Mouse (Mus musculus) lung, adult 2 months (tissue): ENCODE data around the gene Tbx6. TPM values are rescaled to one million over a fixed set of nuclear protein-coding genes. Genes with fewer than 3 reads are reported as not detected.

ENCODE experiments used
- DNase-seq: peaks from one replicate; pipeline ENCODE4 v3.0.0; 2022
- H3K4me1 ChIP-seq: fragments of 200-500 bp; 2 replicates; pipeline ENCODE4 v1.6.1; 2011; ENCODE audit warnings: low read length; ENCODE audit not compliant: control insufficient read depth, insufficient read depth
- H3K4me3 ChIP-seq: fragments of 200-500 bp; replicated peaks from 2 replicates; pipeline ENCODE3; 2011; ENCODE audit warnings: low read depth, mild to moderate bottlenecking, control low read depth, low read length; ENCODE audit errors: extremely low read depth
- CTCF ChIP-seq: fragments of 200-500 bp; IDR thresholded peaks from 2 replicates; pipeline ENCODE4 v1.5.1; 2011; ENCODE audit warnings: mild to moderate bottlenecking, low read length, control low read depth; ENCODE audit not compliant: insufficient read depth
- POLR2A ChIP-seq: fragments of 200-500 bp; IDR thresholded peaks from 2 replicates; pipeline ENCODE4 v1.6.1; 2011; ENCODE audit warnings: low read depth, mild to moderate bottlenecking, control low read depth, low read length, borderline replicate concordance; ENCODE audit errors: extremely low read depth
- WGBS: fragments of 180-500 bp; shearing (Covaris S2); methylation state at CpG from one replicate; pipeline ENCODE4 v1.1.7; 2018; 5-methylcytosine and 5-hydroxymethylcytosine counted together
- polyA plus RNA-seq: library from polyadenylated mRNA; depleted of rRNA; stranded (reverse); fragments of >200 nt; gene quantifications from 2 replicates; pipeline ENCODE4 v1.2.3, GENCODE M21; 2012; rRNA removed

The Tbx6 gene
- polyA plus RNA-seq, 1 experiment = 9.5 TPM

DNA sequence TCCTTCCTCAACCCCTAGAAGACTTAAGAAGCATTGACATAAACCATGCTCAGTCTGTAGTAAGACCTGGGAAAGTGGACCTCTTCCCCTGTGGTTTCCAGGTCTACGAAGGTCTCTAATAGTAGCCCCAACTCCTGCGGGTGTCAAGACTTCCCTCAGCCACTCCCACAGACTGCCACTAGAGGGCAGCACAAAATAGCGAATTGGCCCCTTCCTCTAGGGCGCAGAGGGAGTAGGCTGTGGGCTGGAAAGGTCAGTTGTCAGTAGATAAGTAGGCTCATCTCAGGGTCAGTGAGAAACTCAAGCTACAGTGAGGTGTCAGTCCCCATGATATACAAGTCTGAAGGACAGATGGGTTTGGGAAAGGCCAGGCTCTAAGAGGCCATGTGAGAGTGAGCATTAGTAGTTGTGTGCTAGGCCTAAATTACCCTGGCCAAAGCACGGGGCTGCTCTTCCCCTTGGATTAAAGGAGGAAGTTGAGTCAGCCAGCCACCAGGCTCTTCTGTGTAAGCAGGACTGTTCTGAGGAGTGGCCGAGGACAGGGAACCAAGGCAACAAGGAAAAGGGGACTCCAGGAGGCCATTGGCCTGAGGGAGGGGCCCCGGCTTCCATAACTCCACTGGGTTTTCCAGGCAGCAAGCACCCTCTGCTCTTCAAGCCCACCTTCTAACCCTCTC lies 40.7 kb downstream of the Tbx6 start:
- Histone ChIP-seq H3K4me3 (no peak overlapping the region), H3K4me1 (0 out of 2 replicates have a peak, but pooled peaks cover 6% of the 10 kb centered on the region)
- TF ChIP-seq CTCF (peak; percentile 94), POLR2A (no peak)
- peak; percentile 78 for DNase-seq
- WGBS = 20% methylated on average over 7 of the region's 7 CpGs

DNA sequence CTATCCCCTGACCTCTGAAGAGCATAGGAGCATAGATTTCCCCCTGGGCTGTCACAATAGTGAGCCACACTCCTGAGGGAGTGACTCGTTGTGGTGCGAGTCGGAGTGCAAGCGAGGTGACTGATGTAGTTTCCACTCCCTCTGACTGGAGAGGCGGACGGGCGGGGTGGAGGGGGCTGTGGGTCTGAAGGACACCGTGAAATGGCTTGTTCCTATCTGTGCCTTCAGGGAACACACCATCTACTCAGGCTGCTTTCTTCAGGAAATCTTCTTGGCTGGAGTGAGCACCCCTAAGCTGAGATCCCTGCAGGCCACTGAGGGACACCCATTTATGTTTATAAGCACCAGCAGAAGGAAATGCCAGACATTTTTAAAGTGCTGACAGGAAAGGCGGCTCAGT lies 41.5 kb downstream of the Tbx6 start:
- WGBS = 22% methylated on average over 9 of the region's 9 CpGs
- 0 out of 2 replicates have a peak, but pooled peaks cover 6% of the 10 kb centered on the region for H3K4me1 ChIP-seq
- DNase-seq = peak; percentile 31
- 0 out of 2 replicates have a peak, but pooled peaks have one; percentile 8 for TF ChIP-seq POLR2A
- no peak for TF ChIP-seq CTCF
- peak overlapping the region; percentile 0 for H3K4me3 ChIP-seq

DNA sequence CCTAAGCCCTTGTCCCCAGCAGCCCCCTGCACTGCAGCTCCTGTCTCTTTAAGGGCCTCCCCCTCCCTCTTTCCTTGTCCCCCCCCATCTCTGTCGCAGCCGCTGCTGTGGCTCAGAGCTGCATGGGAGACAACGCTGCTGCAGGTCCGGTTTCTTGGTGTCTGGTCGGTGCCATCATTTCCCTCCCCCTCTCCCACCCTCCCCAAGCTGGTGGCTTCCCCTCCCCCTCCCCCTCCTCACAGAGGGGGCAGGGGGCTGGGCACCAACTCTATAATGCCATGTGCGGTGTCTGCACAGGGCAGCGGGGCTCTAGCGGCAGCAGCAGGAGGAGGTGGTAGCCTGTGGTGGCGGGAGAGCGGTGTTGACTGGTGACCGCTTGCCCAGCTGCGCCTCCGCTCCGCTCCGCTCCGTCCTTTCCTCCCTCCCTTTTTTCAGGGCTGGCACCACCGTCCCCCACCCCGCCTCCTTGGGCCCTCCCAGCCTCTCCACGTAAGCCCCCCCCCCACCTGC lies 42.0 kb downstream of the Tbx6 start:
- no peak for DNase-seq
- peak overlapping the region; percentile 58 for H3K4me3 ChIP-seq
- H3K4me1 ChIP-seq = 0 out of 2 replicates have a peak, but pooled peaks cover 6% of the 10 kb centered on the region
- TF ChIP-seq POLR2A (no peak), CTCF (no peak)
- 1% methylated on average over 10 of the region's 19 CpGs for WGBS

DNA sequence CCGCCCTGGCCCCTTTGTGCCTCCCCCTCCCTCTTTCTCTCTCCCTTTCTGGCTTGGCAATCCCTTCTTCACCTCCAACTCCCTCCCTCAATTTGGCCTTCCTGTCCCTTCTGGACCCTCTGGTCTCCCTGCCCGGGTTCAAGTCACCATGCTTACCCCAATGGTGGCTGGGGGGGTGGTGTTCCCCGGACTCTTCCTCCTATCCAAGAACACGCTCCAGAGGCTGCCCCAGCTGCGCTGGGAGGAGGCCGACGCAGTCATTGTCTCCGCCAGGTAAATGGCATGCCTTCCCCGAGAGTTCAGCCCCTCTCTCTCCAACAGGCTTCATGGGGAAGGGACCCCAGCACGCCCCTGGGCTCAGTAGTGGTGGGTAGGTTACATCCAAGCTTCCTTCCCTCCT lies 42.7 kb downstream of the Tbx6 start:
- 26% methylated on average over 10 of the region's 10 CpGs for WGBS
- no peak for TF ChIP-seq CTCF
- no peak for TF ChIP-seq POLR2A

DNA sequence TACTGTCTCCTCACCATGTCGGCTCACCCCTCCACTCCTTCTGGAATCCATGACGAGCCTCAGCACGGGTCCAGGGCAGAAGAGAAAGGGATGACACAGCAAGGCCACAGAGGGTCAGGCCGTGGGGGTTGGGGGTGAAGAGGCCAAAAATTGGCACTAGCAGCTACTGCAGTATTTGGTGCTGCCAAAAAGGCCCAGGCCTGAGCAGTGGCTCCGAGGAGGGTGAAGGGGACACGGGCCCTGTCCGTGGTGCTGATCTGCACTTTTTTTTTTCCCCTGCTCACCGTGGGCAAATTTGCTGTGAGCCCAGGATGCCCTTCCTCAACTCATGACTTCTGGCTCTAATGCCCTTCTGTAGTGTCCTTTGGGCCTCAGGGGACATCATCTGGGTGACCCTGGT lies 44.1 kb downstream of the Tbx6 start:
- Histone ChIP-seq H3K4me1 (0 out of 2 replicates have a peak, but pooled peaks cover 6% of the 10 kb centered on the region), H3K4me3 (no peak overlapping the region)
- TF ChIP-seq CTCF (no peak), POLR2A (no peak)
- DNase-seq = no peak
- 20% methylated on average over 8 of the region's 8 CpGs for WGBS

More for the DNA sequence above, 42.7 kb downstream of the Tbx6 start:
- Histone ChIP-seq H3K4me3 (no peak overlapping the region), H3K4me1 (0 out of 2 replicates have a peak, but pooled peaks cover 6% of the 10 kb centered on the region)
- no peak for DNase-seq

DNA sequence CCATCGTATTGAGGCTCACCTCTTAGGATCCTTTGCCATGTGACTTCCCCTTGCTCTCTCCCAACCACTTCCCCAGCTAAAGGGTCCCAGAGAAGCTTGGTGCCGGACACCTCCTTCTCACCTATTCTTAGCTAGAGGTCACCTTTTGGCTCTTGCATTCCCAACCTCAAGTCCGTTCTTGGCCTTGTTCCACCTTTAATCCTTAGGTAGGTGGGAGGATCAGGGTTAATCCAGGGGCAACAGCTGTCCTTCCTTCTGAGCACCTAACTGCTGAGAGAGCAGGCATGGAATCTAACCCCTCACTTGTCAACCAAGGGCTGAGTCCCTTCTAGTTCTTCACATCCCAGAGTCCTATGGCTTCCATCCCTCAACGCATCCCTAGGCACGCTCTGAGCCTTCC lies 44.7 kb downstream of the Tbx6 start:
- H3K4me1 ChIP-seq = 0 out of 2 replicates have a peak, but pooled peaks cover 6% of the 10 kb centered on the region
- DNase-seq = no peak
- 64% methylated on average over 5 of the region's 5 CpGs for WGBS
- no peak overlapping the region for H3K4me3 ChIP-seq
- no peak for TF ChIP-seq CTCF
- no peak for TF ChIP-seq POLR2A

DNA sequence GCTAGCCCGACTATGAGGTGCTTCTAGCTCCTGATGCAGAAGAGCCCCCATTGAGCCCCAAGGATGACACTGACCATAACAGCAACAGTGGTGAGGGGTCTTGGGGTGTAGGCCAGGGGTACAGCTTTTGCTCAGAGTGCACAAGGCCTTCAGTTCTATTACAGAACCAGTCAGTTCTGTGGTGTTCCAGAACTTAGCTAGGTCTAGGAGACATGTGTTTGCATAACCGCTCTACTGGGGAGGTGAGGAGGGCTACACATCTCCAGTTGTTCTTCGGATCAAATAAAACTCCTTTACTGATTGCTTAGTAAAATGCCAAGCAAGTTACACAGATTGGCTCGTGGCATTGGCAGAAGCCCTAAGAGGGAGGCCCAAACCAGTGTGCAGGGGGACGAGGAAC lies 50.3 kb downstream of the Tbx6 start, which contains the start of gene 4930451I11Rik:
4930451I11Rik (minus strand) TSS at position 101 of the 400 bp plus-strand sequence.
- no peak for DNase-seq
- peak within 1 kb of the TSS; percentile 25 for H3K4me3 ChIP-seq
- 48% methylated on average over 5 of the region's 5 CpGs for WGBS
- TF ChIP-seq CTCF (no peak), POLR2A (no peak)
- H3K4me1 ChIP-seq = no peaks in the 10 kb centered on the region

DNA sequence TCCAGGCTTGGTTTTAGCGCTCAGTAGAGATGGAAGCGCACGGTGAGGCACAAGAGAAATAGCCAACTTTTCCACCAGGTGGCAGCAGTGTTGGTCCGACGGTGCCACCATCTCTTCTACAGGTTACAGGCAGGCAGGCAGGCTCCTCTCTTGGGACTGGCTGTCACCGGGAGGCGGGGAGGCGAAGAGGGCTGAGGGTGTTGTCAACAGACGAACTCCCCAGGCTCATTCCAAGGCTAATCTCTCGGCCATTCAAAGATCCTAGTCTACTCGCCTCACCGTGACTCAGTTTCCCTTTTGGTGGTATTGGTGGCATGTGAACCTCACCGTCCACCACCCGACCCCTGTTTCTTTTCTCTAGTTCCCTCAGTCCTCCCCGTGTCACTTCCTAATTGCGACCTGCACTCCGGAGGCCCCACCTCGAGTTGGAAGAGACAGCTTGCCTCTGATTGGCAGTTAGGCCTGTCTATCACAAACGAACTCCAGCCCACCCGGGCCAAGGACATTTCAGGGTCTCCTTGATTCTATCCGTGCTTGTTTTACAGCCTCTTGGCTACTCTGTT lies 50.8 kb downstream of the Tbx6 start:
- WGBS = under 1% methylated on average over 21 of the region's 21 CpGs
- Histone ChIP-seq H3K4me3 (peak overlapping the region; percentile 25), H3K4me1 (no peaks in the 10 kb centered on the region)
- peak; percentile 77 for DNase-seq
- TF ChIP-seq CTCF = peak; percentile 95
- TF ChIP-seq POLR2A = no peak

DNA sequence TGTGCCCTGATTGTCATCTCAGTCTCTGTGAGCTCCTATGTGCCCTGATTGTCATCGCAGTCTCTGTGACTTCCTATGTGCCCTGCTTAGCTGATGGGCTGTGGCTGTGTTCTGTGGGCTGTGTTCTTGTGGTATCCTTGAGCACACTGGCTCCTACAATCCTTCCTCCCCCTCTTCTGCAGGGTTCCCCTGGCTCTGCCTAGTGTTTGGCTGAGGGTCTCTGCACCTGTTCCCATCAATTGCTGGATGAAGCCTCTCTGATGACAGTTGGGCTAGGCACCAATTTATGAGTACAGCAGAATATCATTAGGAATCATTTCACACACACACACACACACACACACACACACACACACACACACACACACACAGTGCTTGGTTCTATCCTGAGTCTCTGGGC lies 52.0 kb downstream of the Tbx6 start:
- no peak for DNase-seq
- 100% methylated on average over 1 of the region's 1 CpGs for WGBS
- H3K4me1 ChIP-seq = no peaks in the 10 kb centered on the region
- TF ChIP-seq CTCF = no peak
- no peak for TF ChIP-seq POLR2A
- H3K4me3 ChIP-seq = no peak overlapping the region

Other genes starting within 250 kb of the Tbx6 start
- 71.6 and 83.9 TPM in 2 replicates for gene Eif3c, start 215.1 kb upstream of the Tbx6 start, polyA plus RNA-seq
- 17.6 and 18.1 TPM in 2 replicates for gene Apobr, start 196.5 kb upstream of the Tbx6 start, polyA plus RNA-seq
- gene Cln3, start 195.7 kb upstream of the Tbx6 start, polyA plus RNA-seq = 63.8 and 104 TPM in 2 replicates
- gene Il27, start 186.5 kb upstream of the Tbx6 start, polyA plus RNA-seq = 0.43 and 0.79 TPM in 2 replicates
- gene Nupr1, start 150.6 kb upstream of the Tbx6 start, polyA plus RNA-seq = 48.1 and 102 TPM in 2 replicates
- gene Sgf29, start 132.2 kb upstream of the Tbx6 start, polyA plus RNA-seq = 36.4 and 43.4 TPM in 2 replicates
- 55.6 and 69.2 TPM in 2 replicates for gene Sult1a1, start 105.1 kb upstream of the Tbx6 start, polyA plus RNA-seq
- 38.2 and 39.6 TPM in 2 replicates for gene Bola2, start 86.1 kb upstream of the Tbx6 start, polyA plus RNA-seq
- gene Slx1b, start 85.7 kb upstream of the Tbx6 start, polyA plus RNA-seq = 23.4 and 27.7 TPM in 2 replicates
- 208 and 229 TPM in 2 replicates for gene Coro1a, start 73.7 kb upstream of the Tbx6 start, polyA plus RNA-seq
- 500 and 548 TPM in 2 replicates for gene Mapk3, start 21.9 kb upstream of the Tbx6 start, polyA plus RNA-seq
- gene Gdpd3, start 15.1 kb upstream of the Tbx6 start, polyA plus RNA-seq = 18.4 and 35.7 TPM in 2 replicates
- gene Ypel3, start 4.5 kb upstream of the Tbx6 start, polyA plus RNA-seq = 390 and 597 TPM in 2 replicates
- gene Ppp4c, start 11.0 kb downstream of the Tbx6 start, polyA plus RNA-seq = 135 and 156 TPM in 2 replicates
- 11.9 and 13.3 TPM in 2 replicates for gene Fam57b, start 16.2 kb downstream of the Tbx6 start, polyA plus RNA-seq
- not detected in 2 replicates for gene 4930451I11Rik, start 50.2 kb downstream of the Tbx6 start, polyA plus RNA-seq
- 0.22 and 0.74 TPM in 2 replicates for gene Doc2a, start 65.9 kb downstream of the Tbx6 start, polyA plus RNA-seq
- 6.2 and 7.5 TPM in 2 replicates for gene Hirip3, start 80.5 kb downstream of the Tbx6 start, polyA plus RNA-seq
- 66.0 and 68.9 TPM in 2 replicates for gene Ino80e, start 80.9 kb downstream of the Tbx6 start, polyA plus RNA-seq
- 174 and 210 TPM in 2 replicates for gene Taok2, start 103.2 kb downstream of the Tbx6 start, polyA plus RNA-seq
- gene Tmem219, start 141.4 kb downstream of the Tbx6 start, polyA plus RNA-seq = 83.6 and 92.9 TPM in 2 replicates
- 22.4 and 24.5 TPM in 2 replicates for gene Kctd13, start 147.4 kb downstream of the Tbx6 start, polyA plus RNA-seq
- not detected in 2 replicates for gene Asphd1, start 168.1 kb downstream of the Tbx6 start, polyA plus RNA-seq
- gene Sez6l2, start 169.1 kb downstream of the Tbx6 start, polyA plus RNA-seq = 1.0 TPM in 2 replicates
- 321 and 332 TPM in 2 replicates for gene Cdipt, start 194.4 kb downstream of the Tbx6 start, polyA plus RNA-seq
- 2.0 and 3.3 TPM in 2 replicates for gene Cdiptos, start 194.6 kb downstream of the Tbx6 start, polyA plus RNA-seq
- 82.2 and 125 TPM in 2 replicates for gene Mvp, start 233.1 kb downstream of the Tbx6 start, polyA plus RNA-seq
- 2.6 and 2.8 TPM in 2 replicates for gene Pagr1b, start 235.0 kb downstream of the Tbx6 start, polyA plus RNA-seq
- 5.7 and 7.5 TPM in 2 replicates for gene Pagr1a, start 235.9 kb downstream of the Tbx6 start, polyA plus RNA-seq
- 26.5 and 38.8 TPM in 2 replicates for gene Gm42742, start 239.6 kb downstream of the Tbx6 start, polyA plus RNA-seq
- gene Prrt2, start 239.7 kb downstream of the Tbx6 start, polyA plus RNA-seq = 8.1 and 9.8 TPM in 2 replicates
- 131 and 194 TPM in 2 replicates for gene Maz, start 245.6 kb downstream of the Tbx6 start, polyA plus RNA-seq